Mouse (Mus musculus): ENCODE data around the gene Ppp1r9b. TPM values are rescaled to one million over a fixed set of nuclear protein-coding genes. Genes with fewer than 3 reads are reported as not detected.

Gene Ppp1r9b
- 58.0 and 58.3 TPM in 2 replicates for polyA plus RNA-seq (2012; rRNA removed)

DNA sequence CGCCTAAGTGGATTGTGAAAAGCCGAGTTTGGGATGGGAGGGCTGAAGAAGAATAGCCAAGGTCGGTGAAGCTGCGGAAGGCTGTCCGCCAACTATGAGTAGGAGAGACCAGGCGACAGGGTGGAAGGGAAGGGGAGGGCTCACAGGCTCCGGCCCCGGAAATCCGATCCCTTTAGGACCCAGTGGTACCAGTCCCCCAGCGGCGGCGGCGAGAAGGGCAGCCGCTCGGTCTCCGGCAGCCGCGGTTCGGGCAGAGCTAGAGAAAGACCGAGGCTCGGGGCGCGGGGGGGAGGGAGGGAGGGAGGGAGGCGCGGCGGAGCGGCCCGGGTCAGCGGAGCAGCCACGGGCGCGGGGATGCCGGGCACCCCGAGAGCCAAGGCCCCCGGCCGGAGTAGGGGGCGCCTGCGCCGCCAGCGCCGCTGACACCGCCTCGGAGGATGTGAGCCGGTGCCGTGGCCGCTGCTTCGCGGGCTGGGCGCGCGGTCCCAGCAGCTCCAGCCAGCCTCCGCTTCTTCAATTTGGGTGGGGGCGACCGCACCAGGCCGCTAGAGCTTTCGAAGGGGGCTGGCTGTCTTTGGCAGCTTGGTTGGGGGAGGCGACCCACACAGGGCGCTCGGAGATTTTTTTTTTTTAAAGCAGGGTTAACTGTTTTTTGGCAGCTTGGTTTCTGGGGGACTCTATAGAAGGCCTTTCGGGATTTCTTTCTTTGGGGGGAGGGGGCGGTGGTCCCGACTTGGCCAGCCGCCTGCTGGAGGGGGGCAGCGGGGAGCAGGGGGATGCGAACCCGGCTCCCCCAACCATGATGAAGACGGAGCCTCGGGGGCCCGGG is at the start of gene Ppp1r9b:
Gene Ppp1r9b (plus strand): TSS at position 287 of the 829 bp plus-strand sequence.

DNA sequence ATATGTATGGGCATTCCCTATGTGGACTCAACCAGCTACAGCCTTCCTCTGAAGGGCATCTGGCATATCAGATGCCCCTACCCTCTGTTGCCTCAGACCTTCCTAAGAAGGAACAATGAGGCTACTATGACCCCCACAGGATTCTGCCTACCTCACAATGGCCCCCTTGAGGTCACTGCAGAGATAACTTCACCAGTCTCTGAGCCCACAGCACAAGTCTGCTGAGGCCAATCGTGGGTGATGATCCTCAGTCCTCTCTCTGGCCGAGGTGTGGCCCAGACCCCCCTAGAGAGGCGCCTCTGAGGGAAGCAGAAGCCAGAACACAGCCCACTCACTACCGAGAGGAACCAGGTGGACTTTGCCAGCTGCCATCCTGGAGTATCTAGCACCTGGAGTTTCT is 23.4 kb upstream of the Ppp1r9b start, which contains the start of gene Hils1:
Gene Hils1 (plus strand): TSS at position 175 of the 400 bp plus-strand sequence.

DNA sequence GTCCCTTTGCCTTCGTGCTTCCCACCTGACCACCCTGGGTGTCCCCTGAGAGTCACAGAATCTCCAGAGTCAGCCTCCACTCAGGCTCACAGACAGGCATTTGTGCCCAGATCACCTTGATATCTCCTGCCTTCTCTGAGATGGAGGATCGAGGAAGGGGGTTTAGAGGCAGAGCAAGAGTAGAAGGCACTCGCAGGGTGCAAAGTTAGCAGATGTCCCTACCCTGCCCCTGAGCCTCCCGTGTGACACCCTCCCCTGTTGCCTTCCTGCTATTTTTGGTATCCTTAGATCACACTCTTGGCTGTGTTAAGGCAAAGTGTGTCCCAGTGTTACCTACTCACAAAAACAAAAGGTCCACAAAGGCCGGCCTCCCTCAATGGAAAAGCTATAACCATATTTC is 14.6 kb upstream of the Ppp1r9b start, which contains the start of gene Sgca:
Gene Sgca (minus strand): TSS at position 129 of the 400 bp plus-strand sequence.

DNA sequence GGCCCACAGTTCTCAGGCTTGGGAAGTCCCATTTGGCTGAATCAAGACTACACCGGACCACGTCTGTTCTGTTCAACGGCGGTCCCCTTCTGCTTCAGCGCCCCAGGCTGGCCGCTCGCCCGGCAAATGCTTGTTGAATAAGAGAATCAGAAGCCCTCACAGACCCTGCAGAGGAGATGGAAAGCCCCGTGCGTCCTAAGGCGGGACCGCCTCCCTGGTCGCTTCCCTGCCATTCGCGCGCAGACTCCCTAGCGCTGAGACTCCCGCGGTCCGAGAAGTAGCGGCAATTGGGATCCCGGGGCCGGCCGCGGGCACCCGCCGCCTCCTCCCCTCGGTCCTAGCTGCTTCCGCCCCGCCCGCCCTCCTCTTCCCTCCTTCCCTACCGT is 18.8 kb downstream of the Ppp1r9b start, which contains the start of gene Samd14:
Gene Samd14 (plus strand): TSS at position 251 of the 386 bp plus-strand sequence.

DNA sequence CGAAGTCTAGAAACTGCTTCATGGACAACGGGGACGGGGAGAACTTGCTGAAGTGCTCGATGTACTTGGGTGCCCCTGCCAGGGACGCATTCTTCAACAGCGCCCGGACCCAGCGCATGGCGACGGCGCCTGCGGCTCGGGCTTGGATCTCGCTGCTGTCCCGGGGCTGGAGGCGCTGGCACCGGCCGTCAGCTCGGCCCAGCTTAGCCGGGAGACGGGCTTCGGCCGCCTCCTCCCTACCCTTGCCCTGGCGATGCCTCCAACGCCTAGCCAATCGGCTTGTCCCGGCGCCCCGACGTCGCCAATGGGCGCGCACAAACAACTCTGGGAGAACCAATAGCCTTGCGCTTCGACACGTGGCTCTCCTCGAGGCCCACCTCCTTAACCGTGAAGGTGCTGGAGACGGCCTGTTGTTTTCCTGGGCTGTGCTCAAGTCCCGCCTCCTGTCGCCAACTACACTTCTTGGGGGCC is 50.3 kb downstream of the Ppp1r9b start, which contains the start of gene Pdk2:
Gene Pdk2 (minus strand): TSS at position 216 of the 471 bp plus-strand sequence.

Other genes with a start within 250 kb of the Ppp1r9b start
- gene Cdc34b, start 249.3 kb upstream of the Ppp1r9b start, polyA plus RNA-seq (2012; rRNA removed): 0.14 TPM in 1 of 2 replicates, not detected in the other
- not detected in 2 replicates for gene Tmem92, start 208.3 kb upstream of the Ppp1r9b start, polyA plus RNA-seq (2012; rRNA removed)
- gene Col1a1, start 54.8 kb upstream of the Ppp1r9b start, polyA plus RNA-seq (2012; rRNA removed): 147 and 373 TPM in 2 replicates
- gene Hils1, start 23.4 kb upstream of the Ppp1r9b start, polyA plus RNA-seq (2012; rRNA removed): 0.11 TPM in 1 of 2 replicates, not detected in the other
- gene Sgca, start 14.7 kb upstream of the Ppp1r9b start, polyA plus RNA-seq (2012; rRNA removed): 0.18 and 5.9 TPM in 2 replicates
- gene Samd14, start 18.8 kb downstream of the Ppp1r9b start, polyA plus RNA-seq (2012; rRNA removed): 130 and 138 TPM in 2 replicates
- 16.6 and 21.0 TPM in 2 replicates for gene Pdk2, start 50.3 kb downstream of the Ppp1r9b start, polyA plus RNA-seq (2012; rRNA removed)
- gene Itga3, start 85.8 kb downstream of the Ppp1r9b start, polyA plus RNA-seq (2012; rRNA removed): 17.3 and 22.0 TPM in 2 replicates
- gene Dlx3, start 129.1 kb downstream of the Ppp1r9b start, polyA plus RNA-seq (2012; rRNA removed): 0.49 and 2.0 TPM in 2 replicates
- 0.02 and 0.73 TPM in 2 replicates for gene Dlx4, start 155.2 kb downstream of the Ppp1r9b start, polyA plus RNA-seq (2012; rRNA removed)

Data from central nervous system, embryonic 14 days (tissue).